Mouse (Mus musculus) liver, adult 2 months (tissue): ENCODE measurements at regions not wholly inside any gene's neighbourhood (a gene's known extent, or its start where the extent isn't known, plus 50 kb on each side); places are given as distances from the start of the nearest gene placed in this dataset.

ENCODE experiments used
- CTCF ChIP-seq: fragments of 200-500 bp; IDR thresholded peaks from 2 replicates; pipeline ENCODE4 v1.5.1; 2011; ENCODE audit warnings: low read depth, low read length, control low read depth
- POLR2A ChIP-seq: fragments of 200-500 bp; IDR thresholded peaks from 2 replicates; pipeline ENCODE4 v1.6.1; 2011; ENCODE audit warnings: low read length, control low read depth; ENCODE audit not compliant: insufficient read depth; ENCODE audit errors: extremely low read depth

DNA sequence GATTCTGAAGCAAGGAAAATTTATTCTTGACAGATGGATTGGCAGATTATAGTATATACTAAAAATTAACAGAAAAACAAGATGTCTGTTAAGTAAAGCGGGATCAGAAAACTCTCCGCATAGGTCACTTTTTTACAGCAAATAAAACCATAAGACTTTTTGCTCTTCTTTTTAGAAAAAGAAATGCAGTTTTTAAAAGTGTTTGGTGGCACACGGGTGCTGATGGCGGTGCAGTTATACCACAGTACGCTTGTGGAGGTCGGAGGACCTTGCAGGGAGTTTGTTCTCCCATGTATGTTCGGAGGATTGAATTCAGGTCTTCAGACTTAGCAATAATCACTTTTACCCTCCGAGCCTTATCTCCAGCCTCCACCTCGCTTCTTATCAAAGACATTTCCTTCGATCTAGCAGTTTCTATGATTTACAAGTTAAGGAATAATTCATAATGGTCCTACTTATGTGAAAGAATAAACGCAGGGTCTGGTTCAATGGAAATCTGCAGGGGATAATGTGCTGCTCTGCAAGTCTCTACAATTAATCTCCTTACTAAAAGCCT, 65.9 kb upstream of the Chd2 start:
- TF ChIP-seq POLR2A, result no peak
- TF ChIP-seq CTCF, result no peak
